In genomic region chr11:60736491-60736890, GRCm38 (mm10) we compare ENCODE assay signal across 29 mouse cellular contexts.
"Had no signal": no experiment of that assay in that cellular context is flagged by ENCODE, and none has a peak within 500 bp of the region (broad histone marks: within the 10 kb centered on the region; RNA-seq: fewer than 3 reads in every experiment).

No protein-coding gene starts in this region.

- H3K9ac ChIP-seq: limb, embryonic 12.5 days; limb, embryonic 13.5 days; limb, embryonic 15.5 days; liver, embryonic 12.5 days; liver, embryonic 14.5 days; liver, embryonic 15.5 days; liver, postnatal 0 days; lung, embryonic 14.5 days; lung, embryonic 15.5 days; midbrain, embryonic 12.5 days; midbrain, embryonic 13.5 days; midbrain, embryonic 15.5 days; neural tube, embryonic 12.5 days had no signal

- H3K27me3 ChIP-seq: limb, embryonic 12.5 days; limb, embryonic 13.5 days; limb, embryonic 15.5 days; liver, embryonic 12.5 days; liver, embryonic 15.5 days; lung, embryonic 15.5 days; megakaryocyte, embryonic 14.5 days; midbrain, embryonic 12.5 days; midbrain, embryonic 13.5 days; midbrain, embryonic 15.5 days; neural tube, embryonic 12.5 days had no signal

- ATAC-seq: liver, embryonic 12.5 days; liver, postnatal 0 days; lung, postnatal 0 days; midbrain, embryonic 13.5 days; midbrain, embryonic 15.5 days; midbrain, embryonic 16.5 days had no signal

- H3K9me3 ChIP-seq: limb, embryonic 10.5 days; limb, embryonic 12.5 days; limb, embryonic 13.5 days; limb, embryonic 15.5 days; liver, embryonic 12.5 days; liver, embryonic 15.5 days; lung, embryonic 15.5 days; midbrain, embryonic 10.5 days; midbrain, embryonic 12.5 days; midbrain, embryonic 13.5 days; midbrain, embryonic 15.5 days; neural tube, embryonic 12.5 days had no signal

- DNase-seq: left cerebral cortex, postnatal 4 days; liver, postnatal 0 days; lung, adult 18-20 months; lung, adult 2 months; lung, embryonic 14.5 days; lung, postnatal 10 days; lung, postnatal 14 days; lung, postnatal 36 days; lung, postnatal 4 days had no signal

- H3K4me1 ChIP-seq: limb, embryonic 10.5 days; limb, embryonic 12.5 days; limb, embryonic 13.5 days; limb, embryonic 15.5 days; lung, embryonic 15.5 days; midbrain, embryonic 10.5 days; midbrain, embryonic 12.5 days; midbrain, embryonic 13.5 days; midbrain, embryonic 15.5 days; neural tube, embryonic 12.5 days had no signal

- H3K27ac ChIP-seq: left cerebral cortex, adult 2 months; limb, embryonic 10.5 days; limb, embryonic 12.5 days; limb, embryonic 13.5 days; limb, embryonic 15.5 days; liver, embryonic 14.5 days; liver, embryonic 15.5 days; lung, embryonic 15.5 days; macrophage; midbrain, embryonic 10.5 days; midbrain, embryonic 12.5 days; midbrain, embryonic 13.5 days; midbrain, embryonic 15.5 days; neural tube, embryonic 12.5 days had no signal

- H3K4me2 ChIP-seq: limb, embryonic 12.5 days; limb, embryonic 13.5 days; limb, embryonic 15.5 days; liver, embryonic 11.5 days; liver, embryonic 12.5 days; liver, embryonic 15.5 days; lung, embryonic 14.5 days; lung, embryonic 15.5 days; midbrain, embryonic 12.5 days; midbrain, embryonic 13.5 days; midbrain, embryonic 15.5 days; neural tube, embryonic 12.5 days had no signal

- H3K4me3 ChIP-seq: left cerebral cortex, adult 2 months; limb, embryonic 10.5 days; limb, embryonic 12.5 days; limb, embryonic 13.5 days; limb, embryonic 15.5 days; liver, embryonic 12.5 days; liver, embryonic 15.5 days; lung, embryonic 15.5 days; megakaryocyte, embryonic 14.5 days; midbrain, embryonic 10.5 days; midbrain, embryonic 12.5 days; midbrain, embryonic 13.5 days; midbrain, embryonic 15.5 days; myocyte; neural tube, embryonic 12.5 days had no signal
